Mouse (Mus musculus) midbrain, embryonic 14.5 days (tissue): Measurements from ENCODE around the gene Irf2bp1. TPM values are rescaled to one million over a fixed set of nuclear protein-coding genes. Genes with fewer than 3 reads are reported as not detected.

ENCODE experiments used
- polyA plus RNA-seq: library from polyadenylated mRNA; unstranded; fragments of >200 nt; fragmentation: Nextera tagmentation; extraction: Ambion mirVana; gene quantifications from 2 replicates; pipeline ENCODE4 v1.2.1, GENCODE M21; 2014

Irf2bp1 gene
- polyA plus RNA-seq, 1 experiment from 2014 or later: 30.8 TPM

Other genes with a start within 250 kb of the Irf2bp1 start
- gene Psg19, start 205.5 kb upstream of the Irf2bp1 start, polyA plus RNA-seq: not detected in 2 replicates
- gene Psg17, start 182.4 kb upstream of the Irf2bp1 start, polyA plus RNA-seq: not detected in 2 replicates
- 0.18 and 0.43 TPM in 2 replicates for gene Mill2, start 164.1 kb upstream of the Irf2bp1 start, polyA plus RNA-seq
- 18.9 and 20.7 TPM in 2 replicates for gene Pglyrp1, start 132.7 kb upstream of the Irf2bp1 start, polyA plus RNA-seq
- 16.1 and 18.5 TPM in 2 replicates for gene Ccdc61, start 93.6 kb upstream of the Irf2bp1 start, polyA plus RNA-seq
- gene Nova2, start 78.2 kb upstream of the Irf2bp1 start, polyA plus RNA-seq: 18.6 and 20.7 TPM in 2 replicates
- gene Nanos2, start 16.6 kb upstream of the Irf2bp1 start, polyA plus RNA-seq: 0.58 and 0.86 TPM in 2 replicates
- 4.2 and 4.8 TPM in 2 replicates for gene Mypop, start 12.8 kb upstream of the Irf2bp1 start, polyA plus RNA-seq
- gene Foxa3, start 19.5 kb downstream of the Irf2bp1 start, polyA plus RNA-seq: not detected in 2 replicates
- gene Sympk, start 20.3 kb downstream of the Irf2bp1 start, polyA plus RNA-seq: 18.1 and 28.1 TPM in 2 replicates
- 0.12 and 0.21 TPM in 2 replicates for gene Rsph6a, start 50.6 kb downstream of the Irf2bp1 start, polyA plus RNA-seq
- gene Dmwd, start 72.2 kb downstream of the Irf2bp1 start, polyA plus RNA-seq: 33.2 and 39.2 TPM in 2 replicates
- 9.8 and 13.2 TPM in 2 replicates for gene Dmpk, start 79.8 kb downstream of the Irf2bp1 start, polyA plus RNA-seq
- gene Six5, start 90.5 kb downstream of the Irf2bp1 start, polyA plus RNA-seq: 1.5 and 2.5 TPM in 2 replicates
- 5.2 and 5.8 TPM in 2 replicates for gene Gm4969, start 114.3 kb downstream of the Irf2bp1 start, polyA plus RNA-seq
- gene Fbxo46, start 115.8 kb downstream of the Irf2bp1 start, polyA plus RNA-seq: 11.3 and 13.8 TPM in 2 replicates
- gene Qpctl, start 145.2 kb downstream of the Irf2bp1 start, polyA plus RNA-seq: 18.5 and 20.0 TPM in 2 replicates
- gene Snrpd2, start 145.7 kb downstream of the Irf2bp1 start, polyA plus RNA-seq: 112 and 130 TPM in 2 replicates
- gene Gipr, start 162.1 kb downstream of the Irf2bp1 start, polyA plus RNA-seq: 2.6 and 3.1 TPM in 2 replicates
- gene Eml2, start 172.4 kb downstream of the Irf2bp1 start, polyA plus RNA-seq: 2.6 and 9.3 TPM in 2 replicates
- gene Gpr4, start 208.5 kb downstream of the Irf2bp1 start, polyA plus RNA-seq: 1.8 and 2.5 TPM in 2 replicates
- 33.2 and 35.0 TPM in 2 replicates for gene Opa3, start 224.3 kb downstream of the Irf2bp1 start, polyA plus RNA-seq